Mouse (Mus musculus) embryonic facial prominence, embryonic 10.5 days (tissue): ENCODE data around the gene Pitpnm1. TPM values are rescaled to one million over a fixed set of nuclear protein-coding genes. Genes with fewer than 3 reads are reported as not detected.

Experiments
- DNase-seq: peaks from one replicate; pipeline ENCODE4 v3.0.0-alpha.2; 2017; ENCODE audit warnings: low spot score
- H3K27ac ChIP-seq: fragments of 300-500 bp; sonication (generic); replicated peaks from 2 replicates; pipeline ENCODE4 v1.5.1; 2016; ENCODE audit warnings: mild to moderate bottlenecking
- H3K27me3 ChIP-seq: fragments of 300-500 bp; sonication (generic); replicated peaks from 2 replicates; pipeline ENCODE4 v1.6.1; 2016; ENCODE audit warnings: low read depth, mild to moderate bottlenecking; ENCODE audit not compliant: poor library complexity, severe bottlenecking
- H3K36me3 ChIP-seq: fragments of 300-500 bp; sonication (generic); replicated peaks from 2 replicates; pipeline ENCODE4 v1.6.1; 2016; ENCODE audit warnings: mild to moderate bottlenecking, moderate library complexity
- H3K4me1 ChIP-seq: fragments of 300-500 bp; sonication (generic); 2 replicates; pipeline ENCODE4 v1.6.1; 2016
- H3K4me3 ChIP-seq: fragments of 300-500 bp; sonication (generic); 2 replicates; pipeline ENCODE4 v1.5.1; 2016; ENCODE audit warnings: mild to moderate bottlenecking, moderate library complexity
- H3K9me3 ChIP-seq: fragments of 300-500 bp; sonication (generic); 2 replicates; pipeline ENCODE4 v1.6.1; 2016; ENCODE audit warnings: mild to moderate bottlenecking
- whole genome bisulfite sequencing: fragments of 180-500 bp; shearing (Covaris S2); methylation state at CpG from one replicate; pipeline ENCODE4 v1.1.7; 2016; 5-methylcytosine and 5-hydroxymethylcytosine counted together
- polyA plus RNA-seq: library from polyadenylated mRNA; unstranded; fragments of >200 nt; fragmentation: Nextera tagmentation; extraction: Ambion mirVana; gene quantifications from 2 replicates; pipeline ENCODE4 v1.2.1, GENCODE M21; 2016

Pitpnm1 gene
- polyA plus RNA-seq, 1 experiment from 2014 or later: 11.0 TPM

- no peak overlapping the region for H3K4me3 ChIP-seq
These were observed 40.3 kb downstream of the Pitpnm1 start for GRCm38 (mm10) chr19:4140147-4140546.

GRCm38 (mm10) chr19:4142416-4143173 lies 42.8 kb downstream of the Pitpnm1 start:
- no peak overlapping the region for H3K4me3 ChIP-seq
- peaks cover 9% of the 10 kb centered on the region for H3K4me1 ChIP-seq
- no peak overlapping the region for H3K27ac ChIP-seq
- no peaks in the 10 kb centered on the region for H3K27me3 ChIP-seq
- DNase-seq: no peak
- no peaks in the 10 kb centered on the region for H3K36me3 ChIP-seq
- 90% methylated on average over 18 of the region's 18 CpGs for WGBS
- peaks cover 3% of the 10 kb centered on the region; the same call in 1 of the 2 replicates for H3K9me3 ChIP-seq

More at GRCm38 (mm10) chr19:4140147-4140546, 40.3 kb downstream of the Pitpnm1 start:
- Histone ChIP-seq H3K36me3 (no peaks in the 10 kb centered on the region), H3K27me3 (0 out of 2 replicates have a peak, but pooled peaks cover 3% of the 10 kb centered on the region), H3K9me3 (no peaks in the 10 kb centered on the region), H3K27ac (no peak overlapping the region), H3K4me1 (peaks cover 8% of the 10 kb centered on the region)
- WGBS: 81% methylated on average over 6 of the region's 6 CpGs
- no peak for DNase-seq

- 82% methylated on average over 7 of the region's 7 CpGs for WGBS
- Histone ChIP-seq H3K4me1 (peaks cover 19% of the 10 kb centered on the region), H3K9me3 (peaks cover 3% of the 10 kb centered on the region; the same call in 1 of the 2 replicates), H3K4me3 (no peak within 1 kb of the TSS), H3K36me3 (no peaks in the 10 kb centered on the region), H3K27ac (no peak within 1 kb of the TSS), H3K27me3 (no peaks in the 10 kb centered on the region)
- no peak for DNase-seq
These were observed 44.0 kb downstream of the Pitpnm1 start, which contains the start of gene Cabp4 for GRCm38 (mm10) chr19:4143759-4144268. TSS of gene Cabp4 (minus strand) at chr19:4144033.

- H3K4me3 ChIP-seq: no peak overlapping the region
- WGBS: 78% methylated on average over 16 of the region's 16 CpGs
- no peaks in the 10 kb centered on the region for H3K27me3 ChIP-seq
- peaks cover under 1% of the 10 kb centered on the region for H3K36me3 ChIP-seq
- H3K4me1 ChIP-seq: peaks cover 23% of the 10 kb centered on the region
- H3K27ac ChIP-seq: no peak overlapping the region
- peaks cover 3% of the 10 kb centered on the region; the same call in 1 of the 2 replicates for H3K9me3 ChIP-seq
- DNase-seq: no peak
These were observed 45.0 kb downstream of the Pitpnm1 start for GRCm38 (mm10) chr19:4144550-4145498.

- Histone ChIP-seq H3K27ac (no peak overlapping the region), H3K36me3 (peaks cover 12% of the 10 kb centered on the region), H3K9me3 (peaks cover 3% of the 10 kb centered on the region; the same call in 1 of the 2 replicates), H3K27me3 (no peaks in the 10 kb centered on the region), H3K4me3 (no peak overlapping the region), H3K4me1 (peaks cover 24% of the 10 kb centered on the region)
- WGBS: 86% methylated on average over 5 of the region's 5 CpGs
- DNase-seq: no peak
These were observed 46.1 kb downstream of the Pitpnm1 start for GRCm38 (mm10) chr19:4145936-4146335.

- WGBS: 63% methylated on average over 12 of the region's 12 CpGs
- no peaks in the 10 kb centered on the region for H3K27me3 ChIP-seq
- H3K27ac ChIP-seq: no peak overlapping the region
- peaks cover 18% of the 10 kb centered on the region for H3K36me3 ChIP-seq
- no peak for DNase-seq
- peaks cover 29% of the 10 kb centered on the region for H3K4me1 ChIP-seq
- H3K4me3 ChIP-seq: no peak overlapping the region
- peaks cover 3% of the 10 kb centered on the region; the same call in 1 of the 2 replicates for H3K9me3 ChIP-seq
These were observed 46.7 kb downstream of the Pitpnm1 start for GRCm38 (mm10) chr19:4146366-4147021.

GRCm38 (mm10) chr19:4147022-4147405 lies 47.2 kb downstream of the Pitpnm1 start:
- Histone ChIP-seq H3K27ac (no peak overlapping the region), H3K9me3 (peaks cover 3% of the 10 kb centered on the region; the same call in 1 of the 2 replicates)
- WGBS: 46% methylated on average over 3 of the region's 3 CpGs

GRCm38 (mm10) chr19:4147782-4148490 lies 48.1 kb downstream of the Pitpnm1 start:
- Histone ChIP-seq H3K27ac (peak overlapping the region; percentile 88), H3K4me3 (peak overlapping the region; percentile 88), H3K4me1 (peaks cover 29% of the 10 kb centered on the region), H3K27me3 (no peaks in the 10 kb centered on the region), H3K9me3 (peaks cover 3% of the 10 kb centered on the region; the same call in 1 of the 2 replicates), H3K36me3 (peaks cover 32% of the 10 kb centered on the region)
- 34% methylated on average over 9 of the region's 9 CpGs for WGBS
- DNase-seq: no peak

More at GRCm38 (mm10) chr19:4147022-4147405, 47.2 kb downstream of the Pitpnm1 start:
- Histone ChIP-seq H3K4me3 (no peak overlapping the region), H3K27me3 (no peaks in the 10 kb centered on the region), H3K4me1 (peaks cover 29% of the 10 kb centered on the region), H3K36me3 (peaks cover 23% of the 10 kb centered on the region)
- no peak for DNase-seq

- Histone ChIP-seq H3K4me1 (peaks cover 29% of the 10 kb centered on the region), H3K4me3 (peak within 1 kb of the TSS; percentile 88), H3K9me3 (peaks cover 3% of the 10 kb centered on the region; the same call in 1 of the 2 replicates), H3K27me3 (no peaks in the 10 kb centered on the region), H3K36me3 (peaks cover 37% of the 10 kb centered on the region), H3K27ac (peak within 1 kb of the TSS; percentile 88)
- under 1% methylated on average over 33 of the region's 33 CpGs for WGBS
- DNase-seq: peak; percentile 98
These were observed 48.7 kb downstream of the Pitpnm1 start, which contains the start of gene Coro1b for GRCm38 (mm10) chr19:4148491-4148806. TSS of gene Coro1b (plus strand) at chr19:4148619.

GRCm38 (mm10) chr19:4148819-4149218 lies 49.0 kb downstream of the Pitpnm1 start:
- 5% methylated on average over 8 of the region's 8 CpGs for WGBS
- Histone ChIP-seq H3K4me1 (peaks cover 32% of the 10 kb centered on the region), H3K27me3 (no peaks in the 10 kb centered on the region), H3K9me3 (peaks cover 3% of the 10 kb centered on the region; the same call in 1 of the 2 replicates), H3K36me3 (peaks cover 41% of the 10 kb centered on the region), H3K27ac (peak overlapping the region; percentile 88), H3K4me3 (peak overlapping the region; percentile 88)
- no peak for DNase-seq

- 0 out of 2 replicates have a peak overlapping the region, but pooled peaks have one; percentile 88 for H3K27ac ChIP-seq
- WGBS: 90% methylated on average over 11 of the region's 11 CpGs
- H3K4me1 ChIP-seq: peaks cover 35% of the 10 kb centered on the region
- no peak for DNase-seq
- peaks cover 3% of the 10 kb centered on the region; the same call in 1 of the 2 replicates for H3K9me3 ChIP-seq
- no peaks in the 10 kb centered on the region for H3K27me3 ChIP-seq
- H3K4me3 ChIP-seq: peak overlapping the region; percentile 88
- H3K36me3 ChIP-seq: peaks cover 44% of the 10 kb centered on the region
These were observed 49.5 kb downstream of the Pitpnm1 start for GRCm38 (mm10) chr19:4149283-4149682.
